Mouse (Mus musculus): ENCODE data around the gene Ssbp1. TPM values are rescaled to one million over a fixed set of nuclear protein-coding genes. Genes with fewer than 3 reads are reported as not detected.

Gene Ssbp1
- polyA plus RNA-seq, 1 experiment from 2014 or later: 97.5 TPM

DNA sequence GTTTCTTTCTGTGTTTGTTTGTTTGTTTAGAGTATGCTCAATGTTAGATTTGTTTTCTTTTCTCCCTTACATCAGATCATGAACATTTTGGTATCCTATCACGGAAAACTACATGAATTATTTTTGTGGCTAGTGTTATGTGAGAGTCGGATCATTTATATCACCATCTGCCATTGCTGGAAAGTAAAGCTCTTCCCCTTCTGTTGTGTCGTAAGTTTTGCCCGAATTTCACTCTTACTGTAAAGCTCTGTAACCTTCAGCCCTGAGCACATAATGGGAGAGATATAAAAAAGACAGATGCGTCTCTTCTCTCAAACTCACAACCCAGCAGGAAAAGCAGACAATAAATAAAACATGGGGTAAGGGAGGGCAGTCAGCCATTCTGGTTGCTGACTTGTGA, 32.2 kb upstream of the Ssbp1 start, which contains the start of gene Wee2:
Gene Wee2 (plus strand): TSS at position 153 of the 400 bp plus-strand sequence.
- no peaks in the 10 kb centered on the region for H3K36me3 ChIP-seq (ENCODE audit: control insufficient read depth, insufficient read depth, low read length)
- ATAC-seq (ENCODE audit: insufficient number of reproducible peaks, insufficient read depth, low FRiP score, low read depth): no peak
- WGBS: 59% methylated on average over 5 of the region's 5 CpGs
- no peak within 1 kb of the TSS for H3K27ac ChIP-seq (replicated peaks in 1 of 2; ENCODE audit: control insufficient read depth in 1 of 2, insufficient read depth in 1 of 2, low read depth in 2 of 2, low read length in 2 of 2)
- 0 out of 4 replicates have a peak, but pooled peaks cover 0 to 2% of the 10 kb centered on the region in 2 experiments for H3K4me1 ChIP-seq (ENCODE audit: control insufficient read depth in 2 of 2, insufficient read depth in 2 of 2, low read length in 2 of 2)
- H3K9me3 ChIP-seq (ENCODE audit: control insufficient read depth, low read length): no peaks in the 10 kb centered on the region
- H3K4me2 ChIP-seq (ENCODE audit: low read length): no peak within 1 kb of the TSS
- peaks cover 31% of the 10 kb centered on the region for H3K27me3 ChIP-seq (ENCODE audit: control insufficient read depth, insufficient read depth, low read length)
- no peak within 1 kb of the TSS for H3K4me3 ChIP-seq (ENCODE audit: control insufficient read depth in 1 of 2, insufficient read depth in 1 of 2, low read depth in 1 of 2, low read length in 2 of 2)
- no peak within 1 kb of the TSS for H3K9ac ChIP-seq (ENCODE audit: low read length)

DNA sequence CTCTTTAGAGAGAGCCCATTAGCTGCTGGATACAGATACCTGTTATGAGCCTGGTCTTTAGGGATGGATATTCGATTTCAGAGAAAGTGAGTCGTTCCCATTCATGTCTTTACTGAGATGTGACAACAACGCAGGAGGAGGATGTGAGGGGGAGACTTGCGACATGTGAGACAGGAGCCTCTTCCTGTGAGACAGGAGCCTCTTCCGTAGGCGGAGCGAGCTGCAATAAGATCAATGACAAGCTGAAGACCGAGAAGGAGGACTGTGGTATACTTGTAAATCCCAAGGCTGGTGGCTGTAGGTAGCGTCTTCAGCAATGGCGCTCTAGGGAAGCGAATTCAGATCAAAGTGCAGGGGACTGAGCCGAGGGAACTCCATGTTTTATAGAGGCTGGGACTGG, 31.4 kb upstream of the Ssbp1 start:
- no peak overlapping the region for H3K27ac ChIP-seq (replicated peaks in 1 of 2; ENCODE audit: control insufficient read depth in 1 of 2, insufficient read depth in 1 of 2, low read depth in 2 of 2, low read length in 2 of 2)
- no peaks in the 10 kb centered on the region for H3K36me3 ChIP-seq (ENCODE audit: control insufficient read depth, insufficient read depth, low read length)
- H3K4me2 ChIP-seq (ENCODE audit: low read length): no peak overlapping the region
- H3K4me3 ChIP-seq (ENCODE audit: control insufficient read depth in 1 of 2, insufficient read depth in 1 of 2, low read depth in 1 of 2, low read length in 2 of 2): no peak overlapping the region
- H3K4me1 ChIP-seq (ENCODE audit: control insufficient read depth in 2 of 2, insufficient read depth in 2 of 2, low read length in 2 of 2): 0 out of 4 replicates have a peak, but pooled peaks cover 0 to 2% of the 10 kb centered on the region in 2 experiments
- H3K27me3 ChIP-seq (ENCODE audit: control insufficient read depth, insufficient read depth, low read length): peaks cover 28% of the 10 kb centered on the region
- no peak for ATAC-seq (ENCODE audit: insufficient number of reproducible peaks, insufficient read depth, low FRiP score, low read depth)
- no peak overlapping the region for H3K9ac ChIP-seq (ENCODE audit: low read length)
- no peaks in the 10 kb centered on the region for H3K9me3 ChIP-seq (ENCODE audit: control insufficient read depth, low read length)
- WGBS: 29% methylated on average over 12 of the region's 12 CpGs

DNA sequence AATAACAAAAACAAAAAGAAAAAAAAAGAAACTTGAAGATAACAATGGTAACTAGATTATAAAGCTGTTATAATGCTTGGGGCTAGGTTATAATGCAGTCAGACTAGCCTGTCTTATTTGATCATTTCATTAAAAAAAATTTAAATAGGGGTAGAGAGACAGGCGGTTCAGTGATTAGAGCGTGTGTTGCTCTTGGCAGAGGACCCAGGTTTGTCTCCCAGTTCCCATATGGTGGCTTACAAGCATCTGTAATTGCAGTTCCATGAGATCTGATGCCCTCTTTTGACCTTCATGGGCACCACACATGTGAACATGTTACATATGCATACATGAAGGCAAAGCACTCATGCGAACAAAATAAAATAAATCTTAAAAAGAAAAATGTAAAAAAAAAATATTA, 29.9 kb upstream of the Ssbp1 start:
- no peak overlapping the region for H3K4me2 ChIP-seq (ENCODE audit: low read length)
- WGBS: 57% methylated on average over 3 of the region's 3 CpGs
- 0 out of 4 replicates have a peak, but pooled peaks cover 0 to 2% of the 10 kb centered on the region in 2 experiments for H3K4me1 ChIP-seq (ENCODE audit: control insufficient read depth in 2 of 2, insufficient read depth in 2 of 2, low read length in 2 of 2)
- ATAC-seq (ENCODE audit: insufficient number of reproducible peaks, insufficient read depth, low FRiP score, low read depth): no peak
- H3K9me3 ChIP-seq (ENCODE audit: control insufficient read depth, low read length): no peaks in the 10 kb centered on the region
- H3K9ac ChIP-seq (ENCODE audit: low read length): no peak overlapping the region
- peaks cover 29% of the 10 kb centered on the region for H3K27me3 ChIP-seq (ENCODE audit: control insufficient read depth, insufficient read depth, low read length)
- no peaks in the 10 kb centered on the region for H3K36me3 ChIP-seq (ENCODE audit: control insufficient read depth, insufficient read depth, low read length)
- H3K27ac ChIP-seq (replicated peaks in 1 of 2; ENCODE audit: control insufficient read depth in 1 of 2, insufficient read depth in 1 of 2, low read depth in 2 of 2, low read length in 2 of 2): no peak overlapping the region
- H3K4me3 ChIP-seq (ENCODE audit: control insufficient read depth in 1 of 2, insufficient read depth in 1 of 2, low read depth in 1 of 2, low read length in 2 of 2): no peak overlapping the region

DNA sequence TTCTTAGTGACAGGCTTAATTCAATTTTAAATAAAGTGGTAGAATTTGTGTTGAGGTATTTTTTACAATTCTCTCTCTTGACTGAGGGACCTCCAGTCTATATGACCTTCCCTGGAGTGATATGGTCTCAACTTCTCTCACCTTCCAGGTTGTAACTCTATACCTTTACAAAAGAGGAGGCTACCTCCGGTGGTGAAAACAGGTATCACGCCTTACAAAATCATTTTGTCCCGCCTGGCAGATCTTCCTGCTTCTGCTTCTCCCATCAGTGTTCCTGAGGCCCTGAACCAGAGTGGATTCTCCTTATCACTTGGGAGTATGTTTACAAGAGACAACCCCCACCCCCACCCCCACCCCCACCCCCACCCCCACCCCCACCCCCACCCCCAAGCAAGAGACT, 29.4 kb upstream of the Ssbp1 start:
- H3K4me1 ChIP-seq (ENCODE audit: control insufficient read depth in 2 of 2, insufficient read depth in 2 of 2, low read length in 2 of 2): 0 out of 4 replicates have a peak, but pooled peaks cover 0 to 2% of the 10 kb centered on the region in 2 experiments
- peaks cover 28% of the 10 kb centered on the region for H3K27me3 ChIP-seq (ENCODE audit: control insufficient read depth, insufficient read depth, low read length)
- ATAC-seq (ENCODE audit: insufficient number of reproducible peaks, insufficient read depth, low FRiP score, low read depth): no peak
- no peak overlapping the region for H3K4me2 ChIP-seq (ENCODE audit: low read length)
- H3K27ac ChIP-seq (replicated peaks in 1 of 2; ENCODE audit: control insufficient read depth in 1 of 2, insufficient read depth in 1 of 2, low read depth in 2 of 2, low read length in 2 of 2): no peak overlapping the region
- no peaks in the 10 kb centered on the region for H3K9me3 ChIP-seq (ENCODE audit: control insufficient read depth, low read length)
- no peak overlapping the region for H3K9ac ChIP-seq (ENCODE audit: low read length)
- H3K36me3 ChIP-seq (ENCODE audit: control insufficient read depth, insufficient read depth, low read length): no peaks in the 10 kb centered on the region
- no peak overlapping the region for H3K4me3 ChIP-seq (ENCODE audit: control insufficient read depth in 1 of 2, insufficient read depth in 1 of 2, low read depth in 1 of 2, low read length in 2 of 2)
- 30% methylated on average over 3 of the region's 3 CpGs for WGBS

DNA sequence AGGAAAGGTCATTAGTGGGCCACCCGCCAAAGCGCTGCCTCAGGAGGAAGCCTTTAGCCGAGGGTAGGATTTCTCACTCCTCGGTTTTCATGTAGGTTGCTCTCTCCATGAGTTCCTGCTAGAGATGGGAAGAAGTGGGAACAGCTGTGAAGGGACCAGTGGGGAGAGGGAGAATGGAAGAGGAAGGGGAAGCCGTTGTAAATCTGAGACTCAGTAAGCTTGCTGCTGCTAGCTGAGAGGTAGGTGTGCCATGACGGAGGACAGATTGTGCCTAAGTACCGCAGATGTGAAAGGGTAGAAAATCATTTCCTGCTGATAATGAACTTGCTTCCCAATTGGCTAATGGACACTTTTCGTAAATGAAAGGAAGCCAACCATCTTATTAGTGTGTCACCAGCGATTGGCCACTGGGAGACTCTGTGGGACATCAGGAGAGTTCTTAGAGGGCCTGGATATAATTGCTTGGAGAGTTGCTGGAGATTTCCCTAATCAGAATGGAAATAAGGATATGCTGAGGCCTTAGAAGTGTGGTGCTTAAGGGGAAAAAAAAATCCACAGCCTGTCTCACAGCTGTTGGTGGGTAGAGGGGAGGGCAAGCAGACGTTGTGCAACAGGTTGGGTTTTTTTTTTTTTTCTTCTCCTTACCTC, 27.7 kb upstream of the Ssbp1 start:
- ATAC-seq (ENCODE audit: insufficient number of reproducible peaks, insufficient read depth, low FRiP score, low read depth): no peak
- Histone ChIP-seq H3K27ac (replicated peaks in 1 of 2; ENCODE audit: control insufficient read depth in 1 of 2, insufficient read depth in 1 of 2, low read depth in 2 of 2, low read length in 2 of 2) (no peak overlapping the region), H3K4me3 (ENCODE audit: control insufficient read depth in 1 of 2, insufficient read depth in 1 of 2, low read depth in 1 of 2, low read length in 2 of 2) (no peak overlapping the region), H3K27me3 (ENCODE audit: control insufficient read depth, insufficient read depth, low read length) (peaks cover 21% of the 10 kb centered on the region), H3K4me2 (ENCODE audit: low read length) (no peak overlapping the region), H3K4me1 (ENCODE audit: control insufficient read depth in 2 of 2, insufficient read depth in 2 of 2, low read length in 2 of 2) (0 out of 4 replicates have a peak, but pooled peaks cover 0 to 2% of the 10 kb centered on the region in 2 experiments), H3K9me3 (ENCODE audit: control insufficient read depth, low read length) (no peaks in the 10 kb centered on the region), H3K9ac (ENCODE audit: low read length) (no peak overlapping the region), H3K36me3 (ENCODE audit: control insufficient read depth, insufficient read depth, low read length) (no peaks in the 10 kb centered on the region)
- 21% methylated on average over 10 of the region's 10 CpGs for WGBS

DNA sequence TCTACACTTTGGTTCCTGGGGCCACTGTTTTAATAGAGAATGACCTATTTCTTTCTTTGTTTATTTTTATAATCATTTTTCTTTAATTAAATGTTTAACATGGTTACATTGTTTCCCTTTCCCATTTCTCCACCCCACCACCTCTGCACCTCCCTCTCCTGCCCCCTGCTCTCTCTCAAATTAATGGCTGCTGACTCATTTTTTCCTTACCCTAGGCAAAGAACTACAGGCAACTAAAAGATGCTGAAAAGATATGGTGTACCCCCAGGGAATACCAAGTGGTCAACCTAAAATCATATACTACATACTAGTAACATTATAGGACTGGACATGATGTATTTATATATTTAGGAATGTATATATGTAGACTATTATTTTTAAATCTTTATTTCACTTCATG, 22.5 kb upstream of the Ssbp1 start:
- Histone ChIP-seq H3K9me3 (ENCODE audit: control insufficient read depth, low read length) (no peaks in the 10 kb centered on the region), H3K4me2 (ENCODE audit: low read length) (no peak overlapping the region), H3K4me3 (ENCODE audit: control insufficient read depth in 1 of 2, insufficient read depth in 1 of 2, low read depth in 1 of 2, low read length in 2 of 2) (no peak overlapping the region), H3K9ac (ENCODE audit: low read length) (no peak overlapping the region), H3K27ac (replicated peaks in 1 of 2; ENCODE audit: control insufficient read depth in 1 of 2, insufficient read depth in 1 of 2, low read depth in 2 of 2, low read length in 2 of 2) (no peak overlapping the region), H3K36me3 (ENCODE audit: control insufficient read depth, insufficient read depth, low read length) (no peaks in the 10 kb centered on the region), H3K4me1 (ENCODE audit: control insufficient read depth in 2 of 2, insufficient read depth in 2 of 2, low read length in 2 of 2) (no peaks in the 10 kb centered on the region), H3K27me3 (ENCODE audit: control insufficient read depth, insufficient read depth, low read length) (peaks cover 9% of the 10 kb centered on the region)
- ATAC-seq (ENCODE audit: insufficient number of reproducible peaks, insufficient read depth, low FRiP score, low read depth): no peak

DNA sequence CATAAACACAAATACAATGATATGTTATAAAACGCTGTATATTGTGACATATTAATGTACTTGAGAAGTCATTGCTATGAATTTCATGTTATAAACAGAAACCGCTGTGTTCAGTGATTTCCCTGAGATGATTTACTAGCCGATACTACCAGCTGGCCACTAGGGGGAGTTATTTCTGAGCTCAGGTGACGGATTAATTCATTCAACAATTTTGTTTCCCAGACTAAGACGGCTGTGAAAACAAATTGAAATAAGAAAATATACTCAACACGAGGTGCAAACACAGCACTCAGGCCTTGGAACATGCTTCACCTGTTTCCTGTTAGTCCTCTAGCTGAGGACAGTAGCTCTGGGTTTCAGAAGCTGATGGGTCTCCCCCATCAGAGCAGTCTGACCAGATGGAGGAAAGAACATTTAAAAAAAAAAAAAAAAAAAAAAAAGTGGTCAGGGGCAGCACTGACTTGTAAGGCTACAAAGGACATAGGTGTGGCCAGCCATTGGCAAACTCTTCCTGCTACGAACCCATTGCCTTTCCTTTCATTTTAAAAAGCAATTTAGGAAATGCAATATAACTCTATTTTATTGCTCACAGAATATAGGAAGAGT, 16.6 kb upstream of the Ssbp1 start:
- no peak overlapping the region for H3K9ac ChIP-seq (ENCODE audit: low read length)
- H3K36me3 ChIP-seq (ENCODE audit: control insufficient read depth, insufficient read depth, low read length): no peaks in the 10 kb centered on the region
- no peak overlapping the region for H3K4me2 ChIP-seq (ENCODE audit: low read length)
- no peaks in the 10 kb centered on the region for H3K27me3 ChIP-seq (ENCODE audit: control insufficient read depth, insufficient read depth, low read length)
- no peak overlapping the region for H3K27ac ChIP-seq (replicated peaks in 1 of 2; ENCODE audit: control insufficient read depth in 1 of 2, insufficient read depth in 1 of 2, low read depth in 2 of 2, low read length in 2 of 2)
- no peaks in the 10 kb centered on the region for H3K9me3 ChIP-seq (ENCODE audit: control insufficient read depth, low read length)
- 24% methylated on average over 7 of the region's 7 CpGs for WGBS
- no peaks in the 10 kb centered on the region for H3K4me1 ChIP-seq (ENCODE audit: control insufficient read depth in 2 of 2, insufficient read depth in 2 of 2, low read length in 2 of 2)
- H3K4me3 ChIP-seq (ENCODE audit: control insufficient read depth in 1 of 2, insufficient read depth in 1 of 2, low read depth in 1 of 2, low read length in 2 of 2): no peak overlapping the region
- ATAC-seq (ENCODE audit: insufficient number of reproducible peaks, insufficient read depth, low FRiP score, low read depth): no peak

All from heart, embryonic 14.5 days (tissue).